Mouse (Mus musculus) C2C12 (cell line): ENCODE measurements around the gene Ankdd1b.

ENCODE experiments used
- CEBPB ChIP-seq: IDR thresholded peaks from one replicate; pipeline ENCODE4 v1.6.1; 2011; ENCODE audit warnings: low read depth, mild to moderate bottlenecking, control low read depth, moderate library complexity
- CTCF ChIP-seq: IDR thresholded peaks from one replicate; pipeline ENCODE4 v1.5.1; 2011; ENCODE audit not compliant: control insufficient read depth, insufficient read depth, insufficient read length
- FOSL1 ChIP-seq: IDR thresholded peaks from one replicate; pipeline ENCODE4 v1.8.0; 2011; ENCODE audit warnings: mild to moderate bottlenecking, low read length; ENCODE audit not compliant: poor library complexity, insufficient read depth, severe bottlenecking
- MAX ChIP-seq: IDR thresholded peaks from one replicate; pipeline ENCODE4 v1.6.1; 2011; ENCODE audit warnings: mild to moderate bottlenecking, control low read depth
- MYOD1 ChIP-seq: IDR thresholded peaks from one replicate; pipeline ENCODE4 v1.6.1; 2011; ENCODE audit warnings: low read depth; ENCODE audit not compliant: control insufficient read depth, insufficient read length
- MYOG ChIP-seq: IDR thresholded peaks from one replicate; pipeline ENCODE4 v1.6.1; 2011; ENCODE audit not compliant: control insufficient read depth, insufficient read length; ENCODE audit errors: extremely low read depth
- USF1 ChIP-seq: IDR thresholded peaks from one replicate; pipeline ENCODE4 v1.6.1; 2011; ENCODE audit warnings: low read depth, mild to moderate bottlenecking, control low read depth, moderate library complexity

- TF ChIP-seq CTCF: no peak
- TF ChIP-seq MAX: no peak
- TF ChIP-seq USF1: no peak
- no peak for TF ChIP-seq FOSL1
- no peak for TF ChIP-seq MYOG
- TF ChIP-seq MYOD1: no peak
- TF ChIP-seq CEBPB: no peak
These were observed 13.0 kb downstream of the Ankdd1b start for GRCm38 (mm10) chr13:96458018-96458417.
